Mouse (Mus musculus): Measurements from ENCODE around the gene Gm11084. TPM values are rescaled to one million over a fixed set of nuclear protein-coding genes. Genes with fewer than 3 reads are reported as not detected.

Gm11084 gene
- total RNA-seq, 1 experiment from 2014 or later = not detected

- ATAC-seq (replicated peaks; ENCODE audit: low read depth, poor library complexity, severe bottlenecking) = no peak
Measured at GRCm38 (mm10) chr2:72965450-72965849, 21.1 kb downstream of the Gm11084 start.

- no peak for ATAC-seq (replicated peaks; ENCODE audit: low read depth, poor library complexity, severe bottlenecking)
Measured at GRCm38 (mm10) chr2:72956415-72956814, 30.1 kb downstream of the Gm11084 start.

GRCm38 (mm10) chr2:72952979-72953378 is 33.5 kb downstream of the Gm11084 start:
- ATAC-seq (replicated peaks; ENCODE audit: low read depth, poor library complexity, severe bottlenecking) = no peak

- ATAC-seq (replicated peaks; ENCODE audit: low read depth, poor library complexity, severe bottlenecking) = no peak
Measured at GRCm38 (mm10) chr2:72935937-72936336, 50.6 kb downstream of the Gm11084 start.

GRCm38 (mm10) chr2:72932186-72932585 is 54.3 kb downstream of the Gm11084 start:
- no peak for ATAC-seq (replicated peaks; ENCODE audit: low read depth, poor library complexity, severe bottlenecking)

- ATAC-seq (replicated peaks; ENCODE audit: low read depth, poor library complexity, severe bottlenecking) = no peak
Measured at GRCm38 (mm10) chr2:72924981-72925380, 61.5 kb downstream of the Gm11084 start.

Other genes starting within 250 kb of the Gm11084 start
- gene Sp3, start 6.3 kb downstream of the Gm11084 start, total RNA-seq (2017) = 109 and 139 TPM in 2 replicates
- gene Ola1, start 232.2 kb upstream of the Gm11084 start, total RNA-seq (2017) = 117 and 127 TPM in 2 replicates

Measured in common myeloid progenitor, adult 5-6 weeks (primary cell).